Mouse (Mus musculus) liver, postnatal 0 days (tissue): ENCODE results near the gene Cntnap5a.

Source experiments
- CTCF ChIP-seq: sonication (generic); IDR thresholded peaks from 2 replicates; pipeline ENCODE4 v1.5.1; 2016; ENCODE audit warnings: antibody characterized with exemption, low read depth
- EP300 ChIP-seq: IDR thresholded peaks from 2 replicates; pipeline ENCODE4 v1.6.1; 2016; ENCODE audit warnings: antibody characterized with exemption, low read depth, mild to moderate bottlenecking

- TF ChIP-seq CTCF, result no peak
- TF ChIP-seq EP300, result no peak
These were observed 158.0 kb downstream of the Cntnap5a start for GRCm38 (mm10) chr1:115842591-115842990.
